Mouse (Mus musculus): Measurements from ENCODE around the gene Itm2a.

DNA sequence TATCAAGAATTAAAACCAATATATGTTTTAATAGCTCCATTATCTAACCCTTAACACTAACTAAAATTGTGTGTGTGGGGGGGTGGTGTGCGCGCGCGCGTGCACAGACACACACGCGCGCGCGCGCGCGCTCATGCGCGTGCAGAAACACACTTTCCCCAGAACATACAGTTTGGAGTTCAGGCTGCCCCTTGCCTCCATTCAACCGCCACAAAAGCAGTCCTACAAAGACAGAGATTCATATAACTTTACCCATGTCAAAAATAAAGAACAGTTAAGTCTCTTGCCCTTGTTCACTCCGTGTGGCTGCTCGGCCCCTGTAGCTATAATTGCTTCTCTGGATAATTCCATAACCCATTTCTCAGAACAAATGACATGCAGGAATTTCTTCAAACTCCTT lies 695 bp downstream of the Itm2a start:
- TF ChIP-seq CTCF (conservative IDR thresholded peaks at IDR 0.05 in 1 of 2, IDR thresholded peaks at IDR 0.05 in 1 of 2; ENCODE audit: low read depth in 2 of 2, low read length in 2 of 2) (no peak), MAFK (IDR thresholded peaks at IDR 0.05; ENCODE audit: insufficient replicate concordance, low read length) (no peak), ZKSCAN1 (IDR thresholded peaks at IDR 0.05; ENCODE audit: borderline replicate concordance, low read depth, low read length) (no peak), GABPA (IDR thresholded peaks at IDR 0.05; ENCODE audit: insufficient replicate concordance, low read depth, low read length) (no peak), POLR2A (IDR thresholded peaks at IDR 0.05; ENCODE audit: low read depth, low read length) (no peak), JUN (IDR thresholded peaks at IDR 0.05; ENCODE audit: insufficient read depth, low read depth, low read length) (no peak)

Data from CH12.LX (cell line).